Mouse (Mus musculus): ENCODE measurements around the gene Axin1. TPM values are rescaled to one million over a fixed set of nuclear protein-coding genes. Genes with fewer than 3 reads are reported as not detected.
"Not testable (repeated sequence)": the region's sequence is repeated elsewhere in the genome, so short reads cannot be mapped to it uniquely, and the experiment has no call there.

Gene Axin1
- polyA plus RNA-seq, 1 experiment from 2014 or later = 12.9 TPM

DNA sequence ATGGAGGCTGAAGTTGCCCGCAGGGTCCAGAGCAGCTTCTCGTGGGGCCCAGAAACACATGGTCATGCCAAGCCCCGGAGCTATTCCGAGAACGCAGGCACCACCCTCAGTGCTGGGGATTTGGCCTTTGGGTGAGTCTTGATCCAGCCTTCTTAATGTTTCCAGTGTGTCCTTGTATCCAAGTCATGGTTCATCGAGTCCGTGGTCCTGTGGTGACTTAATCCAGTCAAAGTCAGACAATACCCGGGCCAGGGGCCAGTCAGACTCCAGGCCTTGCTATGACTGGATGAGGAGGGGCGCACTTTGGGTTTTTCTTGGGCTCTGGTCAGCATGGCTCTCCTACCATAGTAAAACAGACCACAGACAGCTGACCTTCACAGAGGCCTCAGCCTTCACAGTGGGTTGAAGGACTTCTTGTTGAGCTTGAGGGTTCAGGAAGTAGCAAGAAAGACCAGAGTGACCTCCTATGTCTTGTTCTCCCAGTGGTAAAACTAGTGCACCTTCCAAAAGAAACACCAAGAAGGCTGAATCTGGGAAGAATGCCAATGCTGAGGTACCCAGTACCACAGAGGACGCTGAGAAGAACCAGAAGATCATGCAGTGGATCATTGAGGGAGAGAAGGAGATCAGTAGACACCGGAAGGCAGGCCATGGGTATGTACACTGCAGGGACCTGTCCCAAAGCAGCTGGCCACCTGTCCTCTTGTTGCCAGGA is 49.8 kb downstream of the Axin1 start:
- no peaks in the 10 kb centered on the region for H3K4me1 ChIP-seq (ENCODE audit: control insufficient read depth, insufficient read depth, low read length)
- H3K9me3 ChIP-seq (ENCODE audit: control insufficient read depth, low read depth, low read length) = no peaks in the 10 kb centered on the region
- H3K9ac ChIP-seq (replicated peaks; ENCODE audit: low read depth, low read length) = no peak overlapping the region
- no peak overlapping the region for H3K4me3 ChIP-seq (ENCODE audit: low read depth, low read length)
- H3K27me3 ChIP-seq (ENCODE audit: control insufficient read depth, insufficient read depth, low read length) = no peaks in the 10 kb centered on the region
- H3K4me2 ChIP-seq (replicated peaks; ENCODE audit: low read depth, low read length) = no peak overlapping the region
- no peak for ATAC-seq (ENCODE audit: insufficient number of reproducible peaks, insufficient read depth, low FRiP score, low read depth)
- no peak overlapping the region for H3K27ac ChIP-seq (ENCODE audit: low read length)
- WGBS = 96% methylated on average over 11 of the region's 11 CpGs
- H3K36me3 ChIP-seq (ENCODE audit: control insufficient read depth, insufficient read depth, low read length) = peaks cover 70% of the 10 kb centered on the region

DNA sequence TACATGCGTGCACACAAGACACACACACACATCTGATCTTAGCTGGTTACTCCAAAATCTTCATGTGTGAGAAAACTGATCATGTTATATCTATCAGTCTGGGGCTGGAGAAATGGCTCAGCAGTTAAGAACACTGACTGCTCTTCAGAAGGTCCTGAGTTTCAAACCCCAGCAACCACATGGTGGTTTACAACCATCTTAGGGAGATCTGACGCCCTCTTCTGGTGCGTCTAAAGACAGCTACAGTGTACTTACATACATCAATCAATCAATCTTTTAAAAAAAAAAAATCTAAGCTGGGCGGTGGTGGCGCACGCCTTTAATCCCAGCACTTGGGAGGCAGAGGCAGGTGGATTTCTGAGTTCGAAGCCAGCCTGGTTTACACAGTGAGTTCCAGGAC is 53.0 kb downstream of the Axin1 start:
- not testable (repeated sequence) for H3K27ac ChIP-seq (ENCODE audit: low read length); ATAC-seq (ENCODE audit: insufficient number of reproducible peaks, insufficient read depth, low FRiP score, low read depth); H3K9me3 ChIP-seq (ENCODE audit: control insufficient read depth, low read depth, low read length); H3K4me3 ChIP-seq (ENCODE audit: low read depth, low read length); H3K9ac ChIP-seq (replicated peaks; ENCODE audit: low read depth, low read length); H3K4me1 ChIP-seq (ENCODE audit: control insufficient read depth, insufficient read depth, low read length); H3K27me3 ChIP-seq (ENCODE audit: control insufficient read depth, insufficient read depth, low read length); H3K4me2 ChIP-seq (replicated peaks; ENCODE audit: low read depth, low read length)
- peaks cover 76% of the 10 kb centered on the region for H3K36me3 ChIP-seq (ENCODE audit: control insufficient read depth, insufficient read depth, low read length)
- 85% methylated on average over 7 of the region's 7 CpGs for WGBS

DNA sequence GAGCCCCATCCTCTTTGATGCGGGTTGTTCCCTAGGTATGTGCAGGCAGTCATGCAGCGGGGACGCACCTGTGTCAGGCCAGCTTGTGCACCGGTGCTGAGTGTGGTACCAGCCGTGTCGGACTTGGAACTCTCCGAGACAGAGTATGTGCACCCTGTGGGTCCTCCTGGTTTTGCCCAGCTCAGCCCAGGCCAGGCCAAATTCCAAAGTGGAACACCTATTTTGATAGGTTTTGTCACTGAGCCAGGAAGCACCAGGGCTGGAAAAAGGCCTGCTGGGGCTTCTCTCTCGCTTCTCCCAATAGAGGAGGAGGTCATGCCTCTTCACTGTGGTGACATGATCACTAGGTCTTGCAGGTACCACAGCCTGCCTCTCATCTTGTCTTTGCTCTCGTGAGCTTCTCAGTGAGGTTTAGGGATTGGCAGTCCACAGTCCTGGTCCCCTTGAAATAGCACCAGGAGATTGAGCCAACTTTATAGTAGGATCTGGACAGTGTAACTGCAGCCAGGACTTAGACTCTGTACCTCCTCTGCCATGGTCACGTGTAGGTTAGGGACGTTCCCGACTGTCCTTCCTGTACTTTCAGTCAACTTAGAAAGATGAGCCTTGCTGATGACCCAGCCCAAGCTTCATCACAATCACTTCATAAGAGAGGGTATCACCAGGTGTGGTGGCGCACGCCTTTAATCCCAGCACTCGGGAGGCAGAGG is 54.1 kb downstream of the Axin1 start:
- no peaks in the 10 kb centered on the region for H3K27me3 ChIP-seq (ENCODE audit: control insufficient read depth, insufficient read depth, low read length)
- H3K4me2 ChIP-seq (replicated peaks; ENCODE audit: low read depth, low read length) = no peak overlapping the region
- H3K4me3 ChIP-seq (ENCODE audit: low read depth, low read length) = no peak overlapping the region
- H3K36me3 ChIP-seq (ENCODE audit: control insufficient read depth, insufficient read depth, low read length) = peaks cover 83% of the 10 kb centered on the region
- no peak for ATAC-seq (ENCODE audit: insufficient number of reproducible peaks, insufficient read depth, low FRiP score, low read depth)
- no peaks in the 10 kb centered on the region for H3K9me3 ChIP-seq (ENCODE audit: control insufficient read depth, low read depth, low read length)
- H3K4me1 ChIP-seq (ENCODE audit: control insufficient read depth, insufficient read depth, low read length) = no peaks in the 10 kb centered on the region
- H3K27ac ChIP-seq (ENCODE audit: low read length) = no peak overlapping the region
- H3K9ac ChIP-seq (replicated peaks; ENCODE audit: low read depth, low read length) = no peak overlapping the region
- 95% methylated on average over 15 of the region's 15 CpGs for WGBS

DNA sequence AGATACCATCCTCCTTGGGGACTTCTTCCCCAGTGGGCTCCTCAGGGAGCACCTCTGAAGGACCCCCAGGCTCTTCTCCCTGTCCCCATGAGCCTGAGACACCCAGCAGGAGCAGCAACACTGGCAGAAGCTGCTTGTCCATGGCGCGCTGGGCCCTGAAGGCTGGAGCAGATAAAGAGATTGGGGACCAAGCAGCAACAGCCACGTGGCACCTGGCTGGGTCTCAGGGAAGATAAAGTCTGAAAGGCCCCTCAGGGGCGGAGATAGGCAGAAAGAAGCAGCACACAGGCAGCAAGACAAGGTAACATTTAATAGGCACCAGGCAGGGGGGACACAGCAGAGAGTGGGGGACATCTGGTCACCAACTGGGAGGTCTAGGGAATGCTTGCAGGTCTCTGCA is 60.4 kb downstream of the Axin1 start, which contains the start of gene Pdia2:
TSS of gene Pdia2 (minus strand) at position 196 of the 400 bp plus-strand sequence.
- H3K27ac ChIP-seq (ENCODE audit: low read length) = no peak within 1 kb of the TSS
- H3K36me3 ChIP-seq (ENCODE audit: control insufficient read depth, insufficient read depth, low read length) = peaks cover 29% of the 10 kb centered on the region
- H3K4me1 ChIP-seq (ENCODE audit: control insufficient read depth, insufficient read depth, low read length) = 0 out of 2 replicates have a peak, but pooled peaks cover 3% of the 10 kb centered on the region
- ATAC-seq (ENCODE audit: insufficient number of reproducible peaks, insufficient read depth, low FRiP score, low read depth) = no peak
- H3K9ac ChIP-seq (replicated peaks; ENCODE audit: low read depth, low read length) = no peak within 1 kb of the TSS
- no peak within 1 kb of the TSS for H3K4me2 ChIP-seq (replicated peaks; ENCODE audit: low read depth, low read length)
- H3K9me3 ChIP-seq (ENCODE audit: control insufficient read depth, low read depth, low read length) = no peaks in the 10 kb centered on the region
- 70% methylated on average over 4 of the region's 4 CpGs for WGBS
- H3K27me3 ChIP-seq (ENCODE audit: control insufficient read depth, insufficient read depth, low read length) = peaks cover 20% of the 10 kb centered on the region
- no peak within 1 kb of the TSS for H3K4me3 ChIP-seq (ENCODE audit: low read depth, low read length)

DNA sequence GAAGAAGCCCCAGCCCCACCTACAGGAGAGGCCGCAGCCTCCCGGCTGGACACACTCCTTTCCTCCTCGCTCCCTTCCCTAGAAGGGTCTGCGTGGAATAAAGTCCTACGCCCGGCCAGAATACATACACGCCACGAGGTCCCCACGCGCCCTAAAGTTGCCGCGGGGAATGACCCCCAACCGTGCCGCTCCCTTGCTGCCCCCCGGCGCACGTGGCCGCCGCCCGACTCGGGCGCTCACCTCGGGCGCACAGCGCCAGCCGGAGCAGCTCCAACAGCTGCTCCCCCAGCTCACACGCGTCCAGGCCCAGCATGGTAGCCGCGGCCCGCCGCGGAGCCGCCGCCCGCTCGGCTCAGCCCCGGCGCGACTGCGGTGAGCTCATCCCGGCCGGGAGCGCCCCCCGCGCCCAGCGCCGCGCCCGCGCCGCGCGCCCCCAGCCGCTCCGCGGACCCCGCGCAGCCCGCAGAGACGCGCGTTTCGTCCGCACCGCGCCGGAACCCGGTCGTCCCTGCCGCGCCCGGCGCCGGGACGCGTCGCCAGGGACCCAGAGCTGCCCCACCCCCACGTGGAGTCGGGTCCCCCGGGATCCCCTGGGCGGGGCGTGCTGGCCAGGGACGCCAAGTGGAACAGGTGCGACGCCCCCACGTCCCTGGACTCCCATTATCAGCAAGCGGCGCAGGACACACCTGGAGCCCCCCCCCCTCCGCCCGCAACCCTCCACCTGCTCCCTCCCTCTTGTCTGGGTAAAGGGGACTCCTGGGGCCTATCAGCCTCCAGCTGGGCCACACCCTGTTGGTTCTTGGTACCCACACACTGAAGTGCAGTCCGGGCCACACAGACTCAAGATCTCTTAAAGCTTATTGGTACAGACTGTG is 62.6 kb downstream of the Axin1 start:
- no peaks in the 10 kb centered on the region for H3K9me3 ChIP-seq (ENCODE audit: control insufficient read depth, low read depth, low read length)
- H3K27ac ChIP-seq (ENCODE audit: low read length) = no peak overlapping the region
- WGBS = under 1% methylated on average over 64 of the region's 92 CpGs
- H3K4me1 ChIP-seq (ENCODE audit: control insufficient read depth, insufficient read depth, low read length) = 0 out of 2 replicates have a peak, but pooled peaks cover 3% of the 10 kb centered on the region
- H3K4me2 ChIP-seq (replicated peaks; ENCODE audit: low read depth, low read length) = peak overlapping the region; percentile 97
- H3K36me3 ChIP-seq (ENCODE audit: control insufficient read depth, insufficient read depth, low read length) = peaks cover 13% of the 10 kb centered on the region; the same call in 1 of the 2 replicates
- peak; percentile 66 for ATAC-seq (ENCODE audit: insufficient number of reproducible peaks, insufficient read depth, low FRiP score, low read depth)
- H3K9ac ChIP-seq (replicated peaks; ENCODE audit: low read depth, low read length) = peak overlapping the region; percentile 36
- peak overlapping the region; percentile 41 for H3K4me3 ChIP-seq (ENCODE audit: low read depth, low read length)
- peaks cover 20% of the 10 kb centered on the region for H3K27me3 ChIP-seq (ENCODE audit: control insufficient read depth, insufficient read depth, low read length)

DNA sequence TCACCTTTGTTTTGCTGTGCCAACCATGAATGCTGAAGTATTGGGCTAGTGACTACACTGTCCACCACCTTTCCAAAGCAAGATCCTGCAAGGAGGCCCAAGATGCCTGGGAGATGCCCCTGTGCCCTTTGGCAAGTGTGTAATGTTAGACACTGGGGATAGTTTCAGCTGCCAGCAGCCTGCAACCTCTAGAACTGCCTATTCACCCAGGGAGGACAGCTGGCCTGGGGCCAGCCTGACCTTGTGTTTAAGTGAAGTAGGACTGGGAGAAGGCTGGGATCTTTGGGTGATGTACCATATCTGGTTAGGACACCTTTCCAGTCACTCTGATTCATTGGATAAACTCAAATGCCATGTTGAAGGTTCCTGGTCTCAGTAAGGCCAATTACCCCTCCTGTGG is 63.5 kb downstream of the Axin1 start:
- 0 out of 2 replicates have a peak, but pooled peaks cover 3% of the 10 kb centered on the region for H3K4me1 ChIP-seq (ENCODE audit: control insufficient read depth, insufficient read depth, low read length)
- no peaks in the 10 kb centered on the region for H3K9me3 ChIP-seq (ENCODE audit: control insufficient read depth, low read depth, low read length)
- H3K4me2 ChIP-seq (replicated peaks; ENCODE audit: low read depth, low read length) = no peak overlapping the region
- H3K27me3 ChIP-seq (ENCODE audit: control insufficient read depth, insufficient read depth, low read length) = peaks cover 20% of the 10 kb centered on the region
- no peak for ATAC-seq (ENCODE audit: insufficient number of reproducible peaks, insufficient read depth, low FRiP score, low read depth)
- H3K36me3 ChIP-seq (ENCODE audit: control insufficient read depth, insufficient read depth, low read length) = peaks cover 5% of the 10 kb centered on the region; the same call in 1 of the 2 replicates
- H3K27ac ChIP-seq (ENCODE audit: low read length) = no peak overlapping the region
- H3K4me3 ChIP-seq (ENCODE audit: low read depth, low read length) = no peak overlapping the region
- H3K9ac ChIP-seq (replicated peaks; ENCODE audit: low read depth, low read length) = no peak overlapping the region

DNA sequence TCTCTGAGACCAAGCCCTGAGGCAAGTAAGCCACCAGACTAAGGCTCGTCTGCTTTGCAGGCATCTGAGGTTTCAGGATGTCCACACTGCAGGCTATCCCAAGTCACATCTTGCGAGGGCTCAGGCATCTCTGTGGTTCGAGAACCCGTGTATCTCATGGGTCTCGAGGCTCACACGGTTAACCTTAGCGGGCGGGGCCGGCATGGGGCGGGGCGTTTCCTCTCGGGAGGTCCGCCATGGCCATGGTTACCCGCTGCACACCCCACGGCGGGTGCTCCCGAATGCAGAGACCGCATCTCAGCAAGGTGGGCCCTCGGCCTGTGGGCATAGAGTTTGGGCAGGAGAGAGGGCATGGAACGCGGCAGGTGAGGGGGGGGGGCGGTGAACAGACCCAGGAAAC is 64.2 kb downstream of the Axin1 start, which contains the start of gene Rgs11:
TSS of gene Rgs11 (plus strand) at position 215 of the 400 bp plus-strand sequence.
- 3% methylated on average over 22 of the region's 22 CpGs for WGBS
- no peak for ATAC-seq (ENCODE audit: insufficient number of reproducible peaks, insufficient read depth, low FRiP score, low read depth)
- 0 out of 2 replicates have a peak, but pooled peaks cover 3% of the 10 kb centered on the region for H3K4me1 ChIP-seq (ENCODE audit: control insufficient read depth, insufficient read depth, low read length)
- peak within 1 kb of the TSS; percentile 95 for H3K4me2 ChIP-seq (replicated peaks; ENCODE audit: low read depth, low read length)
- peak within 1 kb of the TSS; percentile 42 for H3K4me3 ChIP-seq (ENCODE audit: low read depth, low read length)
- no peaks in the 10 kb centered on the region for H3K9me3 ChIP-seq (ENCODE audit: control insufficient read depth, low read depth, low read length)
- H3K36me3 ChIP-seq (ENCODE audit: control insufficient read depth, insufficient read depth, low read length) = peaks cover under 1% of the 10 kb centered on the region; the same call in 1 of the 2 replicates
- peaks cover 20% of the 10 kb centered on the region for H3K27me3 ChIP-seq (ENCODE audit: control insufficient read depth, insufficient read depth, low read length)
- H3K9ac ChIP-seq (replicated peaks; ENCODE audit: low read depth, low read length) = peak within 1 kb of the TSS; percentile 33; the same call in 1 of the 2 replicates
- H3K27ac ChIP-seq (ENCODE audit: low read length) = no peak within 1 kb of the TSS

DNA sequence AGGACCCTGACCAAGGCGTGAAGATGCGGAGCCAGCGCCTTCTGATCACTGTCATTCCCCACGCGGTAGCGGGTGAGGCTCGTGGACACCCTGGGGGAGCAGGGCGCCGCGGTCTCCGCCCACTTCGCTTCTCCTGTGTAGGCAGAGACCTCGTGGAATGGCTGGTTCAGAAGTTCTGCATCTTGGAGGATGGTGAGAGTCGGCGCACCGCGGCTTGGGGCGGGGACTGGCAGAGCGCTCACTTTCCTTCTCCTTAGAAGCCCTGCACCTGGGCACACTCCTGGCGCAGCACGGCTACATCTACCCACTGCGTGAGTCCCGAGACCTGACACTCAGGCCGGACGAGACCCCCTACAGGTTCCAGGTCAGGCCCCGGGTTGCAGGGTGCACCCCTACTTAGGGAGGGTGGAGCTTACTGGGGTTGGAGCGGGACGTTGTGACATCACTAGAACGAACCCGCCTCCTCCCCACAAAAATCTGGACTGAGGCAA is 64.9 kb downstream of the Axin1 start:
- Histone ChIP-seq H3K36me3 (ENCODE audit: control insufficient read depth, insufficient read depth, low read length) (no peaks in the 10 kb centered on the region), H3K4me3 (ENCODE audit: low read depth, low read length) (peak overlapping the region; percentile 42), H3K4me1 (ENCODE audit: control insufficient read depth, insufficient read depth, low read length) (0 out of 2 replicates have a peak, but pooled peaks cover 3% of the 10 kb centered on the region), H3K27me3 (ENCODE audit: control insufficient read depth, insufficient read depth, low read length) (peaks cover 20% of the 10 kb centered on the region), H3K9ac (replicated peaks; ENCODE audit: low read depth, low read length) (peak overlapping the region; percentile 33; the same call in 1 of the 2 replicates), H3K9me3 (ENCODE audit: control insufficient read depth, low read depth, low read length) (no peaks in the 10 kb centered on the region), H3K27ac (ENCODE audit: low read length) (no peak overlapping the region), H3K4me2 (replicated peaks; ENCODE audit: low read depth, low read length) (peak overlapping the region; percentile 95)
- no peak for ATAC-seq (ENCODE audit: insufficient number of reproducible peaks, insufficient read depth, low FRiP score, low read depth)
- under 1% methylated on average over 30 of the region's 30 CpGs for WGBS
